Mouse (Mus musculus) G1E-ER4 (cell line): ENCODE results near the gene Gse1. TPM values are rescaled to one million over a fixed set of nuclear protein-coding genes. Genes with fewer than 3 reads are reported as not detected.

Experiments
- GATA1 ChIP-seq: IDR thresholded peaks from one replicate; pipeline ENCODE4 v1.8.0; 2012; ENCODE audit warnings: low read length, inconsistent platforms
- polyA plus RNA-seq: library from polyadenylated mRNA; stranded (reverse); fragments of >175 nt; gene quantifications from 2 replicates; pipeline ENCODE4 v1.2.3, GENCODE M21; 2012

Gene Gse1
- polyA plus RNA-seq, 1 experiment = 139 TPM

GRCm38 (mm10) chr8:120248451-120248850, 20.2 kb downstream of the Gse1 start:
- no peak for TF ChIP-seq GATA1

DNA sequence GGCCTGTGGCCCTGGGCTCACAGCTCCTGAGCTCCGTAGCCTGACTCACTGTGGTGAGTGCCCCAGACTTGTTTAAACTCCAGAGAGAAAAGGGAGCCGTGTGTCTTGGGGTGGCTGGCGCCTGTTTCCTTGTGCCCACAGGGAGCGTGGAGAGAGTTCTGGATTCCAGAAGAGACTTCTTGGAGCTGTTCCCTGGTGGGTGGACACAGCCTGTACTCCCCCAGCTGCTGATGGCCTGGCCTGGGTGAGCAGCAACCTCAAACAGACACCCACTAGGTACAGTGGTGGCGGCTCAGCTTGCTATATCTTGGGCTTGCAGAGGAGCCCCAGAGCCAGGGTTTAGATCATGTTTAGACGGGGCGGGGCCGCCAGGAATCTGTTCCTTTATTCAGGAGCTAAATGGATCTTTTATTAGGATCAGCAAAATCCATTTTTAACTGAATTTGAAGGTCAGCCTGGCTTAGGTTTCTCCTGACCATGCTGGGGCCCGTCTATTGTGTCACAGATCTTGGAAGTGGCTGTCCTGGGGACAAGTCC, 21.6 kb downstream of the Gse1 start:
- TF ChIP-seq GATA1 = no peak

DNA sequence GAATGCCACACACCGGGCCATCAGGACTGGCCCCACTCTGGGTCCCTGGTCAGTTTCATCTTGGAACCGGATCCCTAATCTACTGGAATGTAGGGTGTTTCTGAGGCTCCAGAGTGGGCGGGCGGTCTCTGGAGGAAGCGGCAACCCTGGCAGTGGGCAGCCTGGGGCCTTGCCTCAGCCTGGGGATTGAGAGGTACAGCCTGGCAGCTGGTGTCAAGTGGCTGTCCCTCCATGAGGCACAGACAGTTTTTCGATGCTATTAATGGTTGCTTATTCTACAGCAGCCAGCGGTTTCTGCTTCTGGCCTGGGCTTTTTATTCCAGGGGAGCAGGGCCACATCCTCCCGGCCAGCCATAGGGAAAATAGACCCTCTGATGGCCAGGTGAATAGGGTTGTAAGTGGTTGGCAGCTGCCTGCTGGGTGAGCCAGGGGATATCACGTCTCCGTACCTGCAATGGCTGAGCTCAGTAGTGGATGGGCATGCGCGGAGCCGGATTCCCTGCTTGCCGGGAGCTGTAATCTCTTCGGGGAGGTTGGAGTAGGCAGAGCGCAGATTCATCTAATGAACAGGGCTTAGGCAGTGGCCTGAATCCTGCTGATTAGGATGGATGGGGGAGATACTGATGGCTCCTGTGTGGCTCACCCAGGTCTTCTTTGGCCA, 22.6 kb downstream of the Gse1 start:
- no peak for TF ChIP-seq GATA1

DNA sequence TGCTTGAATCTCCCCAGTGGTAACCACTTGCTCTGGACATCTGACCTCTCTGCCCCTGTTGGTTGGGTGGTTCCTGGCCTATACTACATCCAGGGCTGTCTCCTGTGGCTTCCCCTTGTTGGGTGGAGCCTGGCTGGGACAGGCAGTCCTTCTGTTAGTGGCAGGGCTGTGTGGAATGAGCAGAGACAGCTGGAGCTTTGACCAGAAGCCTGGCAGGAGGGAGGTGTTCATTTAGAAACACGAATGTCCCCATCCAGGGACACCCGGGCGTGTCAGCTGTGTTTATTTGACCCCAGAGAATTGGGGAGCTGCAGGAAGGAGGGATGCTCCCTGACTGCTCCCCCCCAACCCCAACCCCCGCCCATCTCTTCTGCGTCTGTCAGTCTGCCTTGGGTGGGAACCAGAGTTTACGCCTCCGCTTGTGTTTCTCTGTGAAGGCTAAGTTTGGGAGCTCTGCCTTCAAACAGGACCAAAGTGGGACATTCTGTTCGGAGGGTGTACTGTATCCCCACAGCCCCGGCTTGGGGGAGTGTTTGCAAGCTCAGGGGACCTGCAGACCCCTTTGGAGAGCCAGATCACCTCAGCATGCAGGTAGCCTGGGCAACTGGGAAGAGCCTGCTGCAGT, 23.3 kb downstream of the Gse1 start:
- no peak for TF ChIP-seq GATA1

DNA sequence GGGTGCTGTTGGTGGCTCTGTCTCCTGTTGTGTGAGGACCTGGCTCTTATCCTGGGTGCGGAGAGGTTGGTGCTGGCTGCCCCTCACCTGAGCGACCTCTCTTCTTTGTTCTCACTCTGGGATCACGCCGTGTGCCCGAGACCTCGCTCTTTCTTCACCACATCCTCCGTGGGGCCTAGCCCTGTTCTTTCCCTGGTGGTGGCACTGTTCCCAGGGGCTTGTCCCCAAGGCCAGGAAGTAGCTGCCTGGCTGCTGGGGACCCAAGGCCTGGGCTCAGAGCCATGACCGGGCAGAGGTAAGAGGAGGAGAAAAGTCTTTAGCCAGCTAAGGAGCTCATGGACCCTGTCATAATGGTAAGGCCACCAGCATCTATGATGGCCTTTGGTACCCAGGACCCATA, 25.4 kb downstream of the Gse1 start:
- TF ChIP-seq GATA1 = no peak

GRCm38 (mm10) chr8:120255406-120255987, 27.2 kb downstream of the Gse1 start:
- TF ChIP-seq GATA1 = no peak

- no peak for TF ChIP-seq GATA1
Observed at GRCm38 (mm10) chr8:120256958-120257357, 28.7 kb downstream of the Gse1 start.

DNA sequence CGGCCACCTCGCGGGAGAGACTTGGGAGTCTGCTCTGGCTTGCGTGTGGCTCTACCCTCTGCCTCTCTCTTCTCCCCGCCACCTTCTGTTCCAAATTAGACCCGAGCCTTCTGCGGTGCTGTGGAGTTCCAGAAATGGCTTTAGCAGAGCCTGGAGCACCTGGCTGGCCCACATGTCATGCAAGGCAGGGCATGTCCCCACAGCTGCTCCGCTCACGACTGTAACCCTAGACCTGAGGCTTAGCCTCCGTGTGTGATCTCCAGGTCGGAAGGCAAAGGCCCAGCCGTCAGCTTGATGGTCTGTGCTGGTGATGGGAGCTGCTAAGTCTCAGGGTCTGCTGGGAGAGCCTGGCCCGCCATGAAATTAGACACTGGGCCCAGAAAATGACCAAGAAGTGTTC, 30.9 kb downstream of the Gse1 start:
- TF ChIP-seq GATA1 = no peak

DNA sequence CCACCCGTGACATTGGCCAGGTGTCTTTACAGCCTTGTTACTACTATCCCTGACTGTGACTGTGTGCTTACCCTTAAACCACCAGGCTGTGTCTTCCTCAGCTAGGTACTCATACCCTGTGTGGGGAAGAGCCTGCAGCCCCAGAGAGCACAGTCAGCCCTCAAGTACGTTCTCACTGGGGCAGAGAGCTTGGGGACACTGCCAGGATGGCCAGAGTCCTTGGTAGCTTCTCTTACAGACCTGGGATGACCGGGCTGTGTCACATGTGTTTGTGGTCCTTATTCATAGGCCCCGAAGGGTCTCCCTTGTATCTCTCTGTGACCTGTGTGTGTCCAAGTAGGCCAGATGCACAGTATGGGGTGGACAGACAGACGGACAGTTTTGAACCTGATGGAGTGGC, 32.4 kb downstream of the Gse1 start:
- no peak for TF ChIP-seq GATA1

GRCm38 (mm10) chr8:120261338-120262120, 33.3 kb downstream of the Gse1 start:
- TF ChIP-seq GATA1 = no peak

GRCm38 (mm10) chr8:120263879-120264278, 35.6 kb downstream of the Gse1 start:
- TF ChIP-seq GATA1 = no peak

DNA sequence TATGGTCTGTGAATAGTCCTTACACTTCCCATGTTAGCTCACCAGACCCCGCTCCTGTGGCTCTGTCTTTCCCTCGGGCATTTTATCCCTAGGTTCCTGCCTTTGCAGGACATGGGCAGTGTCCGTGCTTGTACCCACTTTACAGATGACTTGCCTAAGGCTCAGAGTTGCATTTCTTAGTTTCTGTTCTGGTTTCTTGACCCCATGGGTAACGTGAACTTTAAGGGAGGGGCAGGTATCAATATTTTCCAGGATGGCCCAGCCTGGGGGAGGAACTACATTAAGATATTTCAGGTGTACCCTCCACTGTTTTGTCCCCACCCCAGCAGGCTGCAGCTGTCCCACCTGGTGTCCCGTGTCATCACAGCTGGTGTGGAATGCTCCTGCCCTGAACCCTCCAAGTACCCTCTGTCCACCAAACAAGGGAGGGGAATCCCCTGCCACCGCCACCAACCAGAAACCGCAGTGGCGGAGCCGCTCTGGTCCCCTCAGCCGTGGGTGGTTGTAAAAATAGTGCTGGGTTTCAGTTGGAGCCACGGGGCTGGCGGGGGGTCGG, 36.2 kb downstream of the Gse1 start:
- TF ChIP-seq GATA1 = no peak

DNA sequence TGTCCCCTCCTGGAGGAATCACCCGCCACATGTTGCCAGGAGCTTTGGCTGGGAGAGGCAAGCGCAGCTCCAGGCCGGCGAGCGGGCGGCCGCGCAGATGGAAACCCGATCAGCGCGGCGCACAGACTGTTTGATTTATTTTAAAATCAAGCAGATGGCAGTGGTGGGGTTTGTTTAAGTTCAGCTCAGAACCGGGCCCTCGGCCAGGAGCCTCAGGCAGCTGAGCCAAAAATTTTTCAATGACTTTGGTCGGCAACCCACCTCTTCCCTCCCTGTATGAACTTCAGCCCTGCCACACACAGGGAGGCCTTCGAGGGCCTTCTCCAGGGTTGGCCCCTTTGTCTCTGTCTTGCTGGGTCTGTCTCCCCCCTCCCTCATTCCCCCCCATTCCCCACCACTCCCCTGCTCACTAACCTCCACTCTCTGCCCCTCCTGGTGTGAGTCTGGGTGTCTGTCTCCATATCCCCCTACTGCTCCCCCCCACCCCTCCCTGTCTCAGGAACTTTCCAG, 36.7 kb downstream of the Gse1 start:
- no peak for TF ChIP-seq GATA1

DNA sequence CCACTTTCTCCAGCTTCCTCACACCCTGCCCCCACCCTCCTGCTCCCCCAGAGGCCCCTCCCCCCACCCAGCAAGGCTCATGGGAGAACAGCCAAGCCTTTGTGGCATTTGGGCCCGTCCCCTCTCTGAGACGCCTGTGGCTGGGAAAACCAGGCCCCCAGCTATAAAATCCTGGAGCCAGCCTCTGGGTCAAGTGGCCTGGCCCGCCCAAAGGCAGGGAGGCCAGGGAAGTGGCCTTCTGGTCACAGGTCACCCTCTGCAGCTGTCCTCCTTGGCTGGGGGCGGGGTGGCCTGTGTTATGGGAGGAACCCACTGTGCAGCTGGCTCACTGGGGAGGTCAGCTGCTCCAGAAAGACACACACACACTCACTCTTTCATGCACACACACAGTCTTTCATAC, 37.2 kb downstream of the Gse1 start:
- no peak for TF ChIP-seq GATA1

DNA sequence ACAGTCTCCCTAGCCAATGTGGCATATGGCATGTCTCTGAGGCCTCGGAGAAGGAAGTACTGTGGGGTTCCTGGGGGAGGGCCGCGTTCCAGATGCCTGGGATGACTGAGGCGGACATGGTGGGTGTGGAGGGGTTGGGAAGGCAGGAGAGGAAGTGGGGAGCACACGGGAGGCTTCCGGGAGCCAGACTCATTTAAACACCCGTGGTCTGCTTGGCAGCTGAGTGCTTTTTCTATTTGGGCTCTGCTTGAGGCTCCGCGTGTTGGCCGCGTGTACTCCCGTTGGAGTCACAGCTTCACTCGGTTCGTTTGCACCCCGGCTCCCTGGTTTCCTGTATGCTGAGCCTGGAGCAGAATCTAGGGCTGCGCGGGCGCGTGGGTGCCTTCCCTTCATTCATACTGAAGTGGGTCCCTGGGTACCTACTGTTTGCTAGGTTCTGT, 40.3 kb downstream of the Gse1 start:
- no peak for TF ChIP-seq GATA1
